Mouse (Mus musculus) embryonic facial prominence, embryonic 14.5 days (tissue): ENCODE measurements around the gene Ccdc122. TPM values are rescaled to one million over a fixed set of nuclear protein-coding genes. Genes with fewer than 3 reads are reported as not detected.
A peak's percentile ranks its signal among the peaks of the same experiment; 100 is the strongest.

Experiments
- ATAC-seq: fragments of 200-750 bp; cut with Nextera tagmentation; 2 replicates; pipeline ENCODE4 v1.8.0; 2017; ENCODE audit warnings: low read depth, moderate number of reproducible peaks, moderate TSS enrichment
- DNase-seq: peaks from one replicate; pipeline ENCODE4 v3.0.0-alpha.2; 2015; ENCODE audit warnings: low spot score
- H3K27ac ChIP-seq: fragments of 300-500 bp; sonication (generic); replicated peaks from 2 replicates; pipeline ENCODE4 v1.5.1; 2014; ENCODE audit warnings: low read depth, mild to moderate bottlenecking, low read length, moderate library complexity
- H3K27me3 ChIP-seq: fragments of 300-500 bp; sonication (generic); replicated peaks from 2 replicates; pipeline ENCODE4 v1.6.1; 2014; ENCODE audit warnings: low read length; ENCODE audit not compliant: control insufficient read depth, insufficient read depth
- H3K36me3 ChIP-seq: fragments of 300-500 bp; sonication (generic); 2 replicates; pipeline ENCODE4 v1.6.1; 2014; ENCODE audit warnings: low read length, mixed read lengths; ENCODE audit not compliant: control insufficient read depth, insufficient read depth
- H3K4me1 ChIP-seq: fragments of 300-500 bp; sonication (generic); 2 replicates; pipeline ENCODE4 v1.6.1; 2014; ENCODE audit warnings: antibody characterized with exemption, low read length; ENCODE audit not compliant: control insufficient read depth, insufficient read depth
- H3K4me2 ChIP-seq: fragments of 300-500 bp; sonication (generic); 2 replicates; pipeline ENCODE4 v1.6.1; 2014; ENCODE audit warnings: low read depth, mild to moderate bottlenecking, low read length, moderate library complexity, mixed read lengths
- H3K4me3 ChIP-seq: fragments of 300-500 bp; sonication (generic); 2 replicates; pipeline ENCODE4 v1.5.1; 2014; ENCODE audit warnings: low read depth, mild to moderate bottlenecking, low read length
- H3K9ac ChIP-seq: fragments of 300-500 bp; sonication (generic); 2 replicates; pipeline ENCODE4 v1.6.1; 2014; ENCODE audit warnings: low read depth, mild to moderate bottlenecking, low read length, moderate library complexity, mixed read lengths
- H3K9me3 ChIP-seq: fragments of 300-500 bp; sonication (generic); 2 replicates; pipeline ENCODE4 v1.6.1; 2016; ENCODE audit warnings: low read length; ENCODE audit not compliant: control insufficient read depth
- WGBS: fragments of 180-500 bp; shearing (Covaris S2); extraction: QIAGEN DNeasy Blood & Tissue Kit; methylation state at CpG from one replicate; pipeline ENCODE4 v1.1.7; 2014; 5-methylcytosine and 5-hydroxymethylcytosine counted together
- polyA plus RNA-seq: library from polyadenylated mRNA; unstranded; fragments of >200 nt; fragmentation: Nextera tagmentation; extraction: Ambion mirVana; gene quantifications from 2 replicates; pipeline ENCODE4 v1.2.1, GENCODE M21; 2014

The Ccdc122 gene
- polyA plus RNA-seq, 1 experiment from 2014 or later, result 4.4 TPM

GRCm38 (mm10) chr14:77141324-77142282 lies 105.0 kb downstream of the Ccdc122 start:
- H3K4me2 ChIP-seq, result no peak overlapping the region
- H3K4me1 ChIP-seq, result no peaks in the 10 kb centered on the region
- ATAC-seq (peak; percentile 86), DNase-seq (peak; percentile 95)
- no peaks in the 10 kb centered on the region; the same call in 1 of the 2 replicates for H3K27me3 ChIP-seq
- no peak overlapping the region for H3K27ac ChIP-seq
- WGBS, result 24% methylated on average over 17 of the region's 17 CpGs
- no peaks in the 10 kb centered on the region for H3K36me3 ChIP-seq
- no peaks in the 10 kb centered on the region for H3K9me3 ChIP-seq
- no peak overlapping the region for H3K9ac ChIP-seq
- no peak overlapping the region for H3K4me3 ChIP-seq

GRCm38 (mm10) chr14:77145103-77145502 lies 108.5 kb downstream of the Ccdc122 start:
- Histone ChIP-seq H3K4me1 (no peaks in the 10 kb centered on the region), H3K9me3 (0 out of 2 replicates have a peak, but pooled peaks cover 6% of the 10 kb centered on the region), H3K36me3 (no peaks in the 10 kb centered on the region), H3K9ac (no peak overlapping the region), H3K4me3 (no peak overlapping the region), H3K27me3 (no peaks in the 10 kb centered on the region; the same call in 1 of the 2 replicates), H3K4me2 (no peak overlapping the region), H3K27ac (no peak overlapping the region)
- ATAC-seq (no peak), DNase-seq (no peak)
- 85% methylated on average over 4 of the region's 4 CpGs for WGBS

GRCm38 (mm10) chr14:77147635-77148034 lies 111.1 kb downstream of the Ccdc122 start:
- DNase-seq (no peak), ATAC-seq (no peak)
- H3K27me3 ChIP-seq, result no peaks in the 10 kb centered on the region
- H3K36me3 ChIP-seq, result no peaks in the 10 kb centered on the region
- no peak overlapping the region for H3K9ac ChIP-seq
- H3K4me3 ChIP-seq, result no peak overlapping the region
- no peaks in the 10 kb centered on the region for H3K4me1 ChIP-seq
- H3K4me2 ChIP-seq, result no peak overlapping the region
- H3K27ac ChIP-seq, result no peak overlapping the region
- WGBS, result 89% methylated on average over 1 of the region's 1 CpGs
- H3K9me3 ChIP-seq, result 0 out of 2 replicates have a peak, but pooled peaks cover 6% of the 10 kb centered on the region

- Histone ChIP-seq H3K9ac (no peak overlapping the region), H3K36me3 (no peaks in the 10 kb centered on the region), H3K27ac (no peak overlapping the region), H3K4me1 (peaks cover 5% of the 10 kb centered on the region; the same call in 1 of the 2 replicates), H3K27me3 (no peaks in the 10 kb centered on the region), H3K4me3 (no peak overlapping the region), H3K4me2 (no peak overlapping the region), H3K9me3 (0 out of 2 replicates have a peak, but pooled peaks cover 6% of the 10 kb centered on the region)
- 66% methylated on average over 6 of the region's 6 CpGs for WGBS
- DNase-seq, result no peak
- ATAC-seq, result no peak
Observed at GRCm38 (mm10) chr14:77150556-77150955, 114.0 kb downstream of the Ccdc122 start.

GRCm38 (mm10) chr14:77151431-77151830 lies 114.9 kb downstream of the Ccdc122 start:
- no peak overlapping the region for H3K27ac ChIP-seq
- H3K4me2 ChIP-seq, result no peak overlapping the region
- ATAC-seq (no peak), DNase-seq (no peak)
- H3K9ac ChIP-seq, result no peak overlapping the region
- H3K4me1 ChIP-seq, result peaks cover 11% of the 10 kb centered on the region
- H3K27me3 ChIP-seq, result no peaks in the 10 kb centered on the region
- H3K9me3 ChIP-seq, result 0 out of 2 replicates have a peak, but pooled peaks cover 6% of the 10 kb centered on the region
- H3K4me3 ChIP-seq, result no peak overlapping the region
- no peaks in the 10 kb centered on the region for H3K36me3 ChIP-seq
- 70% methylated on average over 7 of the region's 7 CpGs for WGBS

DNA sequence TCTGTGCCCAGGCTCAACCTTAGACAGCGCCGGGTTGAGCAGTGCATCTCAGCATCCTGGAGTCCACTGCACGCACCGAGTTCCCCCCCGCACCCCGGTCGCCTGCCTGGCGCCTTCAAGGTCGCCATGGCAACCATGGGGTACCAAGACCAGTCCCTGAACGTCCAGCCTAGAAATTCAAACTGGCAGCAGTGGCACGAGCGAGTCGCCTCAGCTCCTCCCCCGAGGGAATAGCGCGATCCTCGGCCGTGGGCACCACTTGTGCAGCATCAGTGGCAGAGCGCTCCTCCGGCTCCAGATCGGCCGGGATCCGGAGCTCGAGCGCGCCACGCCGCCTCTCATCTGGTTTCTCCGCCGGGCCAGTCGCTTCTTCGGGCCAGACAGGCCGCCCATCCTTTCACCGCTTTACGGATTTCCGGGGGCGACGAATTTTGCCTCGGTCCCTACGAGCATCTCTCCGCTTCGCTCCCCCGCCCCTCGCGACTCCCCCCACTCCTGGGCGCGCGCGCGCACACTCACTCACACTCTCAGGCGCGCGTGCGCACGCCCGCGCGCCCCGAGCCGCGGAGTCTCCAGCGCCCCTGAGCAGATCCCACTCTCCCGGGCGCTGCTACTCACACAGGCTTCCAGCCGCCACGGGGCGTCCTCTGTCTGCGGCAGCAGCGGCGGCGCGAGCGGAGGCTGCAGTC lies 119.8 kb downstream of the Ccdc122 start, which contains the start of gene Enox1:
Gene Enox1, plus strand, starts transcription at position 542 of the 689 bp plus-strand sequence.
- no peaks in the 10 kb centered on the region for H3K9me3 ChIP-seq
- peak within 1 kb of the TSS; percentile 66 for H3K9ac ChIP-seq
- no peaks in the 10 kb centered on the region for H3K36me3 ChIP-seq
- peak within 1 kb of the TSS; percentile 94 for H3K4me2 ChIP-seq
- ATAC-seq (peak; percentile 88), DNase-seq (peak; percentile 94)
- H3K27me3 ChIP-seq, result no peaks in the 10 kb centered on the region
- under 1% methylated on average over 46 of the region's 73 CpGs for WGBS
- H3K27ac ChIP-seq, result peak within 1 kb of the TSS; percentile 68
- H3K4me3 ChIP-seq, result peak within 1 kb of the TSS; percentile 56
- peaks cover 11% of the 10 kb centered on the region for H3K4me1 ChIP-seq

- ATAC-seq, result peak; percentile 54
- H3K27me3 ChIP-seq, result no peaks in the 10 kb centered on the region
- H3K4me2 ChIP-seq, result peak overlapping the region; percentile 94
- 0% methylated on average over 13 of the region's 64 CpGs for WGBS
- peak; percentile 20 for DNase-seq
- H3K4me1 ChIP-seq, result peaks cover 11% of the 10 kb centered on the region
- peak overlapping the region; percentile 41 for H3K27ac ChIP-seq
- no peaks in the 10 kb centered on the region for H3K9me3 ChIP-seq
- H3K4me3 ChIP-seq, result peak overlapping the region; percentile 56
- H3K36me3 ChIP-seq, result no peaks in the 10 kb centered on the region
- H3K9ac ChIP-seq, result peak overlapping the region; percentile 66
Observed at GRCm38 (mm10) chr14:77156911-77157504, 120.4 kb downstream of the Ccdc122 start.

GRCm38 (mm10) chr14:77157505-77157911 lies 120.9 kb downstream of the Ccdc122 start:
- Histone ChIP-seq H3K4me3 (peak overlapping the region; percentile 56), H3K9ac (peak overlapping the region; percentile 66), H3K4me2 (peak overlapping the region; percentile 94), H3K4me1 (peaks cover 11% of the 10 kb centered on the region), H3K27ac (no peak overlapping the region; the same call in 1 of the 2 replicates), H3K27me3 (no peaks in the 10 kb centered on the region), H3K9me3 (no peaks in the 10 kb centered on the region), H3K36me3 (no peaks in the 10 kb centered on the region)
- under 1% methylated on average over 29 of the region's 31 CpGs for WGBS
- ATAC-seq (peak; percentile 90), DNase-seq (peak; percentile 90)
